Mouse (Mus musculus) midbrain, embryonic 11.5 days (tissue): ENCODE measurements around the gene Unc5b. TPM values are rescaled to one million over a fixed set of nuclear protein-coding genes. Genes with fewer than 3 reads are reported as not detected.
A peak's percentile ranks its signal among the peaks of the same experiment; 100 is the strongest.

ENCODE experiments used
- ATAC-seq: fragments of 200-750 bp; cut with Nextera tagmentation; 2 replicates; pipeline ENCODE4 v1.8.0; 2017; ENCODE audit warnings: moderate TSS enrichment, moderate library complexity; ENCODE audit not compliant: low FRiP score
- DNase-seq: peaks from one replicate; pipeline ENCODE4 v3.0.0; 2015; ENCODE audit warnings: low spot score; ENCODE audit errors: missing footprints
- H3K27ac ChIP-seq: fragments of 300-500 bp; sonication (generic); 2 replicates; pipeline ENCODE4 v1.5.1; 2014; ENCODE audit warnings: low read depth, low read length
- H3K27me3 ChIP-seq: fragments of 300-500 bp; sonication (generic); 2 replicates; pipeline ENCODE4 v1.6.1; 2014; ENCODE audit warnings: mild to moderate bottlenecking, low read length, moderate library complexity, mixed read lengths; ENCODE audit not compliant: control insufficient read depth, insufficient read depth
- H3K36me3 ChIP-seq: fragments of 300-500 bp; sonication (generic); 2 replicates; pipeline ENCODE4 v1.6.1; 2014; ENCODE audit warnings: mild to moderate bottlenecking, low read length, moderate library complexity, mixed read lengths; ENCODE audit not compliant: control insufficient read depth, insufficient read depth
- H3K4me1 ChIP-seq: fragments of 300-500 bp; sonication (generic); 2 replicates; pipeline ENCODE4 v1.6.1; 2014; ENCODE audit warnings: low read length; ENCODE audit not compliant: control insufficient read depth, insufficient read depth
- H3K4me2 ChIP-seq: fragments of 300-500 bp; sonication (generic); 2 replicates; pipeline ENCODE4 v1.6.1; 2014; ENCODE audit warnings: mild to moderate bottlenecking, moderate library complexity
- H3K4me3 ChIP-seq: fragments of 300-500 bp; sonication (generic); 2 replicates; pipeline ENCODE4 v1.5.1; 2014; ENCODE audit warnings: low read depth, low read length
- H3K9ac ChIP-seq: fragments of 300-500 bp; sonication (generic); 2 replicates; pipeline ENCODE4 v1.6.1; 2014; ENCODE audit warnings: low read length
- H3K9me3 ChIP-seq: fragments of 300-500 bp; sonication (generic); 2 replicates; pipeline ENCODE4 v1.6.1; 2016; ENCODE audit warnings: low read length; ENCODE audit not compliant: control insufficient read depth
- WGBS: fragments of 180-500 bp; shearing (Covaris S2); extraction: QIAGEN DNeasy Blood & Tissue Kit; methylation state at CpG from one replicate; pipeline ENCODE4 v1.1.7; 2014; 5-methylcytosine and 5-hydroxymethylcytosine counted together
- polyA plus RNA-seq: library from polyadenylated mRNA; unstranded; fragments of >200 nt; fragmentation: Nextera tagmentation; extraction: Ambion mirVana; gene quantifications from 2 replicates; pipeline ENCODE4 v1.2.1, GENCODE M21; 2014

Unc5b gene
- polyA plus RNA-seq, 1 experiment from 2014 or later, result 3.5 TPM

DNA sequence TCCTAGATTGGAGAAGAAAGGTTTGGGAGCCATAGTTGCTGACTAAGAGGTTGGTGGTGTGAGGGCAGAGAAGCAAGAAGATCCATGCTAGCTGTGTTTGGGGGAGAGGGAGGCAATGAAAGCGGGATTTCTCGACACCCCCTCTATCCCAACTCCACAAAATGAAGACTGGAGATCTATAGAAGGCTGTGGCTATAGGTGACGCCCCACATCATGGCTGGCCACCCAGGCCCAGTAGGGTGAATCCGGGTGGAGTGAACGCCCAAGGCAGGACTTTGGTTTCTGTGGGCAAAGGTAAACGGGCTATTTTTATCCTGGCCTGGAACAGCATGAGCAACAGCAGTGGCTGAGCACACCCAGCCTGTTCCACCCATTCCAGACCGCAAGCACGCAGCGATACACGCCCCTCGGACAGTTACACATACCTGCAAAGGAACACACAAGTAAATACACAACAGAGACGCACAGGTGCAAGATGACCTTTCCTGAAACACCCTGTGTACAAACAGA is 1.3 kb upstream of the Unc5b start:
- Histone ChIP-seq H3K9ac (no peak overlapping the region), H3K4me3 (no peak overlapping the region), H3K4me1 (peaks cover 9% of the 10 kb centered on the region), H3K4me2 (no peak overlapping the region), H3K27me3 (peaks cover 71% of the 10 kb centered on the region), H3K27ac (no peak overlapping the region), H3K36me3 (no peaks in the 10 kb centered on the region), H3K9me3 (no peaks in the 10 kb centered on the region)
- no peak for DNase-seq
- no peak for ATAC-seq
- 78% methylated on average over 12 of the region's 12 CpGs for WGBS

DNA sequence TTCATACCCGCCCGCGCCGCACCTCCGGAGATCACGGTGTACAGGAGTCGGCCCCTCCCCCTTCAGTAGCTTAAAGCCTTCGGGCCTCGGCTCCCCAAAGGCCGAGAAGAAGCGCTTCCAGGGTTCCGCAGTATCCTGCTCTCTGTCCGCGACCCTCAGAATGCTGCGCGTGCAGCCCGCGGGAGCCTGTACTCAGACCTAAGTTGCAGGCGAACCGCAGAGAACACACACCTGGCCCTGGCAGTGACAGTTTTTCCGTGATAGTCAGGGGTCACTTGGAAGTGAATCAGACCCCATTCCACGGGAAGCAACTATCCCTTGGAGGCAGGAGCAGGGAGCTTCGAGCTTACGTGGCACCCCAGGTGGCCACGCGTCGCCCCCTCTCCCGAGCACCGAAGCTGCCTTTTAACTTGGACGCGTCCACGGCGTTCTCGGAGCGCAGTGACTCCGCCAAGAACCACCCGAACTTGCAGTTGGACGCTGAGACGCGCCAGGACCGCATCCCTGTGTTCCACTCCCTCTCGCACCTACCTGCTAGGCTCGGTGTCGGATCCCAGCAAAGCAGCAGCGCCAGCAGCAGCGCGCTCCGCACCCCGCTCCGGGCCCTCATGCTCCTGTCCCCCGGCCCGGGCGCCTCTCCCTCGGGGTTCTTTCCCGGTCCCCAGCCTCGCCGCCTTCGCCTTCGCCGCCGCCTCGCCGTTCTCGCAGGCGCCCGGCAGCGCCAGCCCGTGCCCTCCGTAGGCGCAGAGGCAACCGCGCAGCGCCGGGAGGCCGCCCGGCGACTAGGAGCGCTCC is 628 bp downstream of the Unc5b start:
- peaks cover 77% of the 10 kb centered on the region for H3K27me3 ChIP-seq
- peak overlapping the region; percentile 56 for H3K4me3 ChIP-seq
- H3K9me3 ChIP-seq, result no peaks in the 10 kb centered on the region
- ATAC-seq (peak; percentile 14; the same call in 1 of the 2 replicates), DNase-seq (peak; percentile 94)
- peak overlapping the region; percentile 65 for H3K9ac ChIP-seq
- H3K36me3 ChIP-seq, result no peaks in the 10 kb centered on the region
- H3K4me1 ChIP-seq, result peaks cover 18% of the 10 kb centered on the region
- H3K4me2 ChIP-seq, result peak overlapping the region; percentile 97
- under 1% methylated on average over 78 of the region's 78 CpGs for WGBS
- peak overlapping the region; percentile 41; the same call in 1 of the 2 replicates for H3K27ac ChIP-seq

DNA sequence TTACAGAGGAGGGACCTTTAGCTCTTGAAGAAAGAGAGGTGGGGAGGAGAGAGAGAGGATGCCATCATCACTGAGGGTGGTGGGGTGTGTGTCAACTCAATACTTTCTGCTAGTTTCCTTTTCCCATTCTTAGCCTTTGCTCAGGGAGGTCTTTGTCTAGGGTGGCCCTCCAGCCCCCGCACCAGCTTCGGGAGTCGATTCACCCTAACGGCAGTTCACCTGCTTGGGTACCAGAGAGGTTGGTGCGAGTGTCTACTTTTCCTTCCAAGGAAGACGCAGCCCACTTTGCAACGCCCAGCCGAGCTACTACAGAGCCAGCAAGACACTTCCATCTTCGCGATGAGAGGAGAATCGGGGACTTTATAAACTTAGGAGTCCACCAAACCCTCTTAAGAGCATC is 1.4 kb downstream of the Unc5b start:
- ATAC-seq, result no peak
- H3K36me3 ChIP-seq, result no peaks in the 10 kb centered on the region
- peaks cover 82% of the 10 kb centered on the region for H3K27me3 ChIP-seq
- H3K4me3 ChIP-seq, result peak overlapping the region; percentile 56
- no peak for DNase-seq
- WGBS, result under 1% methylated on average over 11 of the region's 11 CpGs
- no peaks in the 10 kb centered on the region for H3K9me3 ChIP-seq
- no peak overlapping the region for H3K27ac ChIP-seq
- peak overlapping the region; percentile 97 for H3K4me2 ChIP-seq
- H3K9ac ChIP-seq, result no peak overlapping the region
- H3K4me1 ChIP-seq, result peaks cover 18% of the 10 kb centered on the region

DNA sequence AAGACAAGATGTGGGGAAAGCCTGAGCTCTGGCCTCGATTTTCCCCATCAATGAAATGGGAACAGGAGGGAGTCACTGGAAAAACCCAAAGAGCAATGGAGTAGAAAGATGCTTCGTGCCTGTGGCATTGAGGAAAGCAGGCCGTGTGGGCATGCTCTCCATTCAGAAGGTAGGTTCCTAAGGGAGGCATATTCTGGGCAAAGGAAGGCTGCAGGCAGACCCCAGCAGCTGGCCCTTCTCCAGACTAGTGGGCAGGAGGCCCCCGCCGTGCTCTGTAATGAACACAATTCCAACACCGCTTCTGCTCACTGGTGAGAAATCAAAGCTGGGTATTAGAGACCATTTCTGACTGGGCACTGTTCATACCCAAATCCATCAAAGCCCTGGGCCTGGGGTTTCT is 2.3 kb downstream of the Unc5b start:
- no peaks in the 10 kb centered on the region for H3K36me3 ChIP-seq
- H3K27ac ChIP-seq, result no peak overlapping the region
- DNase-seq (no peak), ATAC-seq (no peak)
- peak overlapping the region; percentile 20 for H3K4me2 ChIP-seq
- H3K4me1 ChIP-seq, result peaks cover 18% of the 10 kb centered on the region
- no peaks in the 10 kb centered on the region for H3K9me3 ChIP-seq
- H3K27me3 ChIP-seq, result peaks cover 74% of the 10 kb centered on the region
- WGBS, result 30% methylated on average over 6 of the region's 6 CpGs
- H3K4me3 ChIP-seq, result peak overlapping the region; percentile 56; the same call in 1 of the 2 replicates
- H3K9ac ChIP-seq, result no peak overlapping the region

DNA sequence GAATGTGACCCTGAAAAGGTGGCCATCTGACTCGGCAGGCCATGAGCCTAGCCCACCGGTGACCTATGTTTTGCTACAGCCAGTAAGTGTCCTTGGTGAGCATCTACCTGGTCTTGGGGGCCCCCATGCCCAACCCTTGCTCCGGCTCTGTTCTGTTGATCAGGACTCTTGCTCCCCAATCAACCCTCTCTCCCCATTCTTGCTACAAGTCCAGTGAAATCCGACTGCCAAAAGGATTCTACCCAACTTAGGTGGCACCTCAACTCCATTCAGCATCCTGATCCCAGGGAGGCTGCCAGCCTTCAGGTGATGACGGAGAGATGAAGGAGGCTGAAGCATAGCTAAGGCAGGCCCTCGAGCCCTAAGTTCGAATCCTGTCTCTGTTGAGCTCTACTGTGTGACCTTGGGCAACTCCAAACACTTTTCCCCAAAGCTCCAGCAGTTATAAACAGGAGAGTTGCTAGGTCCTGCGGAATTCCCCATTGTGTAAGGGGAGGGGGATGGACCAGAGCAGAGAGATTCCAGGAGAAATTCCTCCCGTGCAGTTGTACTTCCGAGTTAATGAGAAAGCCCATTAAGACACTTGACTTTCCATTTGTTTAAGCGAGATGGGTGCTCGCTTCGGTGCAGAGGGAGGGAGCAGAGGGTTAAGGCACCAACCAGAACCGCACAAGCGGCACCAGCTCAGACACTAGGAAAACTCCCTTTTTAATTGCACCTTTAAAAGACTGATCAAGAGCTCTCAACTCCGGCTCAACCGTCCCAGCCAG is 3.3 kb downstream of the Unc5b start:
- no peak for ATAC-seq
- WGBS, result 49% methylated on average over 17 of the region's 17 CpGs
- Histone ChIP-seq H3K9me3 (no peaks in the 10 kb centered on the region), H3K9ac (no peak overlapping the region), H3K27me3 (peaks cover 68% of the 10 kb centered on the region), H3K27ac (no peak overlapping the region), H3K36me3 (no peaks in the 10 kb centered on the region), H3K4me2 (peak overlapping the region; percentile 54), H3K4me3 (no peak overlapping the region), H3K4me1 (peaks cover 18% of the 10 kb centered on the region)
- DNase-seq, result no peak

DNA sequence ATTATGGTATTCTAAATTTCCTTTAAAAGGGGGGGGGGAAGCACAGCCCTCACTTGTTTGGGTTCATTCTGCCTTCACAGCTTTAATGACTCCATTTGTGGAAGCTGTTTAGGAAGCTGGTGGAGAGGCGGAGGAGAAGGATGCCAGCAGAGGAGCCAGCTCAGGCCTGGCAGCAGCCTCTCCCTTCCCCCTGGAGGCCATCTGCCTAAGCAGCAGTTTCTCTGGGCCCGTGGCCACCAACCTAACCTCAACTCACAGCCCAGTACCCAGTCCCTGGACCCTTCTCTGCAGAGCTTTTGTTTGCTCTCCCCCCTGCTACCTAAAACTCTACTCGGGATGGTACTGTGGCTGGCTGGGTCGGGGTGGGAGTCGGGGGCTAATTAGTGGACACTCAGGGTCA is 4.1 kb downstream of the Unc5b start:
- peak overlapping the region; percentile 22; the same call in 1 of the 2 replicates for H3K9ac ChIP-seq
- no peak for DNase-seq
- H3K27ac ChIP-seq, result no peak overlapping the region
- no peak for ATAC-seq
- H3K9me3 ChIP-seq, result no peaks in the 10 kb centered on the region
- 29% methylated on average over 5 of the region's 5 CpGs for WGBS
- H3K36me3 ChIP-seq, result no peaks in the 10 kb centered on the region
- H3K4me1 ChIP-seq, result peaks cover 18% of the 10 kb centered on the region
- peak overlapping the region; percentile 25 for H3K4me3 ChIP-seq
- peak overlapping the region; percentile 54 for H3K4me2 ChIP-seq
- peaks cover 60% of the 10 kb centered on the region for H3K27me3 ChIP-seq

DNA sequence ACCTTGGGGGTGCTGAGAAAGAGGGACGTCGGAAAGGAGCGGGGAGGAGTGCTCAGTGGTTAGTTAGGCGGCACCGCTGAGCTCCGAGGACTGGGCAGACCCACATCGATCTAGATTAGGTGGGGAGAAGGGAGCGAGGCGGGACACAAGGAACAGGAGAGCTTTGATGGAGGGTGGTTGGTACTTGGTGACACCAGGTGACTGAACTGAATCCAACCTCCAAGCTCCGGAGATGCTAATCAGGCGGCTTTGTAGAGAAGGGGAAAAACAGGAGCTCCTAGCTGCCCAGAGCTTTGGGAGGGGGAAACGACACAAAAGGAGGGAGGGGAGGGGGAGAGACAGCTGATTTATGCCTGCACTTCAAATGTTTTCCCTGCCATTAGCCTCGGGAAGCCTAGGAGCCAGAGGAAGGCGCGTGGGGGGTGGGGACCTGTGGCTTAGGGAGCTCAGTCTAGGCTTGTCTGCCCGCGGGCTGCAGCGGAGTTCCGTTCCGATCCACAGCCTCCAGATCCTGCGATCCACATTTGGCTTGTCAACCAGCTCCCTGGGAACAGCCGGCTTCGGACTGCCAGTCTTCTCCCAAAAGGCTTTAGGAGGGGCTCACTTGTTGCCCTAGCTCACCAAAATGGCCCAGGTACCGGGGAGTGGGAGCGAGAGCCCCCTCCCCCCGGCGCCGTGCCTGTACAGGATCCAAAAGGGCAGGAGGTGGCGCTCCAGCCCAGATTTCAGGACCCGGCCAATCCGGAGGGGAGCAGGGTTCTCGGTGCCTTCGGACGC is 4.7 kb downstream of the Unc5b start:
- Histone ChIP-seq H3K4me1 (peaks cover 18% of the 10 kb centered on the region), H3K4me2 (peak overlapping the region; percentile 54), H3K27me3 (peaks cover 54% of the 10 kb centered on the region), H3K4me3 (peak overlapping the region; percentile 25), H3K9me3 (no peaks in the 10 kb centered on the region), H3K27ac (no peak overlapping the region), H3K36me3 (no peaks in the 10 kb centered on the region), H3K9ac (peak overlapping the region; percentile 14; the same call in 1 of the 2 replicates)
- DNase-seq, result peak; percentile 95
- no peak for ATAC-seq
- under 1% methylated on average over 34 of the region's 34 CpGs for WGBS

DNA sequence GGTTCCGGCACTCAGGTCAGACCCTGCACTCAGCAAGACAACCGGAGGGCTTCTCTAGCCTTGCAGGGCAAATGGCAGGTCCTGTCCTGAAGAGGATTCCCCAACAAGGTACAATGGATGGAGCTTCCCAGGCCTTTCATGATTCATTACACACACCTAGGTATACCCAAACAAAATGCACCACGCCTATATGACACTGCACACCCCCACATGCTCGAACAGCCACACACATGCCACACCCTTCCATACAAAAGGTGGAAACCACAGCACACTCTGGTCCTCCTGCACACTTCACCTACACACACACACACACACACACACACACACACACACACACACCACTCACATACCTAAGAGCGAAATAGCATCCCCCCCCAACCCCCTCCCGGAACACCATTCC is 5.4 kb downstream of the Unc5b start:
- no peak for ATAC-seq
- no peak for DNase-seq
- no peaks in the 10 kb centered on the region for H3K9me3 ChIP-seq
- no peak overlapping the region for H3K9ac ChIP-seq
- no peaks in the 10 kb centered on the region for H3K36me3 ChIP-seq
- peak overlapping the region; percentile 54 for H3K4me2 ChIP-seq
- H3K4me1 ChIP-seq, result peaks cover 18% of the 10 kb centered on the region
- H3K4me3 ChIP-seq, result no peak overlapping the region
- H3K27me3 ChIP-seq, result peaks cover 47% of the 10 kb centered on the region
- no peak overlapping the region for H3K27ac ChIP-seq
- WGBS, result 60% methylated on average over 6 of the region's 6 CpGs
